In genomic region chr7:27592934-27593645, GRCm38 (mm10) we compare ENCODE assay signal across 8 mouse cellular contexts. TPM values are rescaled to one million over a fixed set of nuclear protein-coding genes. Genes with fewer than 3 reads are reported as not detected.
DNase-seq lines count a peak whose midpoint lies in the region; ATAC-seq and TF ChIP-seq lines count a peak whose summit lies in the region.

No protein-coding gene starts in this region.

- no peaks in the 10 kb centered on the region for H3K27me3 ChIP-seq in heart, embryonic 15.5 days
- no peaks in the 10 kb centered on the region for H3K27me3 ChIP-seq in midbrain, embryonic 13.5 days

- TF ChIP-seq CTCF in bone marrow macrophage, adult 2 months (IDR thresholded peaks at IDR 0.05; ENCODE audit: low read depth, low read length): no peak

- no peak overlapping the region for H3K27ac ChIP-seq in bone marrow macrophage, adult 2 months (ENCODE audit: insufficient read depth, low read depth, low read length)
- peak overlapping the region; percentile 99 for H3K27ac ChIP-seq in heart, embryonic 15.5 days
- peak overlapping the region; percentile 99; the same call in 1 of the 2 replicates for H3K27ac ChIP-seq in midbrain, embryonic 13.5 days

- H3K4me3 ChIP-seq in bone marrow macrophage, adult 2 months (ENCODE audit: insufficient read depth, low read length): peak overlapping the region; percentile 81
- H3K4me3 ChIP-seq in heart, embryonic 15.5 days: peak overlapping the region; percentile 82
- peak overlapping the region; percentile 64 for H3K4me3 ChIP-seq in midbrain, embryonic 13.5 days (replicated peaks)

- no peaks in the 10 kb centered on the region for H3K9me3 ChIP-seq in heart, embryonic 15.5 days (replicated peaks)
- no peaks in the 10 kb centered on the region for H3K9me3 ChIP-seq in midbrain, embryonic 13.5 days

- H3K4me1 ChIP-seq in bone marrow macrophage, adult 2 months (ENCODE audit: control insufficient read depth, insufficient read depth, low read length): peaks cover 8% of the 10 kb centered on the region
- H3K4me1 ChIP-seq in heart, embryonic 15.5 days (replicated peaks): peaks cover 48% of the 10 kb centered on the region
- peaks cover 42% of the 10 kb centered on the region for H3K4me1 ChIP-seq in midbrain, embryonic 13.5 days (replicated peaks)

- H3K9ac ChIP-seq in heart, embryonic 15.5 days: peak overlapping the region; percentile 91
- H3K9ac ChIP-seq in midbrain, embryonic 13.5 days (replicated peaks): peak overlapping the region; percentile 77

- 40% methylated on average over 12 of the region's 12 CpGs for WGBS in heart, embryonic 15.5 days
- WGBS in midbrain, embryonic 13.5 days: 76% methylated on average over 12 of the region's 12 CpGs

- no peaks in the 10 kb centered on the region for H3K36me3 ChIP-seq in heart, embryonic 15.5 days
- no peaks in the 10 kb centered on the region for H3K36me3 ChIP-seq in midbrain, embryonic 13.5 days

- no peak for ATAC-seq in heart, embryonic 15.5 days (replicated peaks; ENCODE audit: insufficient number of reproducible peaks, insufficient read depth, low FRiP score, low read depth)
- no peak for ATAC-seq in midbrain, embryonic 13.5 days

- TF ChIP-seq POLR2A in bone marrow macrophage, adult 2 months (IDR thresholded peaks at IDR 0.05; ENCODE audit: borderline replicate concordance, low read depth, low read length): no peak

- peak; percentile 59 for DNase-seq in adrenal gland, adult 2 months
- no peak for DNase-seq in adrenal gland, adult 8-10 months
- DNase-seq in kidney, postnatal 36 days: peak; percentile 69 to 72
- no peak for DNase-seq in right cerebral cortex, adult 2 months (ENCODE audit: low spot score in 2 of 2)
- DNase-seq in ovary, adult 18-20 months (ENCODE audit: low spot score): no peak

- peak overlapping the region; percentile 81 for H3K4me2 ChIP-seq in heart, embryonic 15.5 days
- H3K4me2 ChIP-seq in midbrain, embryonic 13.5 days (replicated peaks): peak overlapping the region; percentile 65

RNA-seq across cellular contexts. Expression of gene Akt2, which starts 1.7 kb away (rescaled TPM):
- 100 to 1,000 TPM; 219 to 227 TPM for total RNA-seq in adrenal gland, adult 2 months (2021)
- 128 and 143 TPM in 2 replicates for polyA plus RNA-seq in adrenal gland, adult 2 months (2012; rRNA removed)
- total RNA-seq in adrenal gland, adult 8-10 months (2022): 100 to 1,000 TPM; 162 to 282 (median 233) TPM
- 67.1 and 83.5 TPM in 2 replicates for polyA plus RNA-seq in bone marrow macrophage, adult 2 months (2012; ENCODE audit: insufficient read depth, insufficient read length, missing spikeins)
- polyA plus RNA-seq in heart, embryonic 15.5 days (2015; fragmentation: Nextera tagmentation; extraction: Ambion mirVana): 69.3 and 80.4 TPM in 2 replicates
- polyA plus RNA-seq in midbrain, embryonic 13.5 days (2015; fragmentation: Nextera tagmentation; extraction: Ambion mirVana): 64.3 and 67.4 TPM in 2 replicates

RNA-seq across cellular contexts. Expression of gene 2310022A10Rik, which starts 40.1 kb away (rescaled TPM):
- 10 to 100 TPM; 12.8 to 15.9 TPM for total RNA-seq in adrenal gland, adult 2 months (2021)
- polyA plus RNA-seq in adrenal gland, adult 2 months (2012; rRNA removed): 22.5 and 27.7 TPM in 2 replicates
- total RNA-seq in adrenal gland, adult 8-10 months (2022): 10 to 100 TPM; 21.6 to 23.8 (median 22.0) TPM
- polyA plus RNA-seq in bone marrow macrophage, adult 2 months (2012; ENCODE audit: insufficient read depth, insufficient read length, missing spikeins): 53.6 and 59.8 TPM in 2 replicates
- polyA plus RNA-seq in heart, embryonic 15.5 days (2015; fragmentation: Nextera tagmentation; extraction: Ambion mirVana): 36.9 and 39.1 TPM in 2 replicates
- 34.6 and 36.6 TPM in 2 replicates for polyA plus RNA-seq in midbrain, embryonic 13.5 days (2015; fragmentation: Nextera tagmentation; extraction: Ambion mirVana)

RNA-seq across cellular contexts. Expression of gene Pld3, which starts 40.1 kb away (rescaled TPM):
- total RNA-seq in adrenal gland, adult 2 months (2021): 100 to 1,000 TPM; 111 to 179 TPM
- 202 and 253 TPM in 2 replicates for polyA plus RNA-seq in adrenal gland, adult 2 months (2012; rRNA removed)
- total RNA-seq in adrenal gland, adult 8-10 months (2022): 100 to 1,000 TPM; 135 to 205 (median 166) TPM
- polyA plus RNA-seq in bone marrow macrophage, adult 2 months (2012; ENCODE audit: insufficient read depth, insufficient read length, missing spikeins): 397 TPM in 2 replicates
- polyA plus RNA-seq in heart, embryonic 15.5 days (2015; fragmentation: Nextera tagmentation; extraction: Ambion mirVana): 49.3 and 73.2 TPM in 2 replicates
- 107 and 110 TPM in 2 replicates for polyA plus RNA-seq in midbrain, embryonic 13.5 days (2015; fragmentation: Nextera tagmentation; extraction: Ambion mirVana)

Comparison
In these comparisons a context has a peak if more than half of its experiments do, and no peak if none do; other contexts are left out.
1. DNase-seq: peak in adrenal gland, adult 2 months (single experiment) and kidney, postnatal 36 days (2 of 2); none in adrenal gland, adult 8-10 months (single experiment), right cerebral cortex, adult 2 months (0 of 2) and ovary, adult 18-20 months (single experiment).
2. Peak in every context shown above with its lines, with median percentiles within 50 percentile points of each other: H3K4me3 ChIP-seq.